Mouse (Mus musculus): ENCODE data around the gene Dalrd3.
A peak's percentile ranks its signal among the peaks of the same experiment; 100 is the strongest.

The Dalrd3 gene

GRCm38 (mm10) chr9:108569381-108570206, at the start of gene Dalrd3:
Gene Dalrd3 (plus strand): TSS chr9:108569886.
- peak; percentile 95 for DNase-seq

DNA sequence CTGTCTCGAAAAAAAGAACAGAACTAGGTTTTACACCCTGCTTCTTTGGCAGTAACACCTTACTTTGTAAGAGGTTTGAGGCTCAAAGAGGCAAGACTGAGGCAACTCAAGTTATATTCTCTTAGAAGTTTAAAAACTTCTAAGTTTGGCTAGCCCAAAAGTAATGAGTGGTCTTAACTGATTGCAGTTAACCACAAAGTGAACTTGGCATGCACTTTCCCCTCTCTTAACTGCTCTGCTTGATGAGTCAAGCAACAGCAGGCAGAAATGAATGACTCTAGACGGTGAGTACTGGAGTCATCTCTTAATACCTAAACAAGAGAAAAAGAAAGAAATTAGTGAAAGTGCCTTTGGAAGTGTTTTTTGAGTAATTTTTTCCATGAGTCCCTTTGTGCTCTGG, 48.1 kb upstream of the Dalrd3 start:
- no peak for DNase-seq

DNA sequence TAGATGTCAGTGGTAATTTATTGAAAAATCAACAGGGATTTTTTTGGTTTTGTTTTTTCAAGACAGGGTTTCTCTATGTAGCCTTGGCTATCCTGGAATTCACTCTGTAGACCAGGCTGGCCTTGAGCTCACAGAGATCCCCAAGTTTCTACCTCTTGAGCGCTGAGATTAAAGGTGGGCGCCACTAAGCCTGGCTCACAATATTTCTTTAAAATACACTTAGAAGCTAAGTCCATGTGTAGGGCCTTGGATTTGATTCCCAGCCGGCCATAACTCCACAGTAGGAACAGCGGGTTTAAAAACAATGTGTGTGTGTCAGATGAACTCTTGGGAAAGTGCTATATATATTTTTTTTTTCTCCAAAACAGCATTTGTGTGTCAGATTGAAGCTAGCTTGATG, 46.3 kb upstream of the Dalrd3 start:
- DNase-seq, result no peak

DNA sequence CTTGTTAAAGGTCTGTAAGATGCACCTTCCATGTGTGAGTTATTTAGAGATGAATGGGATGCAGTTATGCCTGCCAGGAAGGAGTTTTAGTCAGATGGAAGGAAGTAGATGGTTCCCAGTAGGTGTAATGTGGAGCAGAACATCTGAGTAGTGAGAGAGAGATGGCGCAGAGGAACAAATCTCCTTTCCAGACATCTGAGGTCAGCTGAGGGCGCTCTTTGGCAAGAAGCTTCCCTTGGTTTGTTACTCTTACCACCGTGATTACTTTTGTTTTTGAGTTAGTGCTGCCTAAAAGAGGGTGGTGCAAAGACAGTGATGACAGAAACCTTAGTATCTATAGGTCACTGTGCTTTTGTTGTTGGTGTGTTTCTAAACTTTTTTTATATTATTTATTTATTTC, 44.3 kb upstream of the Dalrd3 start:
- no peak for DNase-seq

GRCm38 (mm10) chr9:108530954-108531353, 38.7 kb upstream of the Dalrd3 start:
- DNase-seq, result no peak

DNA sequence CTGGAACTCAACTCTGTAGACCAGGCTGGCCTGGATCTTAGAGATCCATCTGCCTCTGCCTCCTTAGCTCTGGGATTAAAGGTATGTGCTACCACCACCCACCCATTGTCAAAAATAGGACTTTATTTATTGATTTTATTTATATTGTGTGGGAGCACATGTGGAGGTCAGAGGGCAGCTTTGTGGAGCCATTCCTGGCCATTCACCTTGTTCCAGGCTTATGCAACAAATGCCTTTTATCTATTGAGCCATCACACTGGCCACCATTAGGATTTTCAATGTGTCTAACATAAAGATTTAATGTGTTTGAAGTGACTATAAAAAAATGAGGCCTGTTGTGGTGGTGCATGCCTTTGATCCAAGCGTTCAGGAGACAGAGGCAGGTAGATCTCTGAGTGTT, 38.2 kb upstream of the Dalrd3 start:
- no peak for DNase-seq

DNA sequence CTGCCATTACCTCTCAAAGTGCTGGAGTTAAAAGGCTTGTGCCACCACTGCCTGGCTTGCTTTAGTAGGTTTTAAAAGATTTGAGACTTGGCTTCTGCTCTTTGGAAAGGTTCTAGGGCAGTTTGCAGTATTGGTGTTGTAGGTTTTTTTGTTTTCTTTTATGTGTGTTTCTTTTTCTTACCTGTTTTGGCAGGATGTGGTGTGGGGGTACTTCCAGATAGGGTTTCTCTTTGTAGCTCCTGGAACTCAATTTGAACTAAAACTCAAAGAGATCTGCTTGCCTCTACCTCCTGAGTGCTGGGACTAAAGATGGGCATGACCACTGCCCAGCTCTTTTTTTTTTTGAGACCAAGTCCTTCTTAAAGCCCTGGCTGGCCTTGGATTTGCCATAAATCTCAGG, 28.8 kb upstream of the Dalrd3 start:
- no peak for DNase-seq

- DNase-seq, result no peak
Measured at GRCm38 (mm10) chr9:108545986-108546385, 23.7 kb upstream of the Dalrd3 start.

DNA sequence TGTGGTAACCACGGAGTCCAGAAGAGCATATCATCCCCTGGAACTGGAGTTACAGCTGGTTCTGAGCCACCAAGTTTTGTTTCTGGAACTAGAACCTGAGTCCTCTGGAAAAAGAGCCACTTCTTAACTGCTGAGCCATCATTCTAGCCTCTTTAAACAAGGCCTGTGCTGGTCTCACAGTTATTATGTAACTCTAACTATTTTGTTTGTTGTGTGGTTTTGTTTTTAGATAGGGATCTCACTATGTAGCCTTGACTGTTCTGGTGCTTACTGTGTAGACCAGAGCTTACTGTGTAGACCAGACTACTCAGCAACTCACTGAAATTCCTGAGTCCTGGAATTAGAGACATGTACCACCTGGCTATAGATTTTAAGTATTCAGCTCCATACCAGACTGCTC, 22.8 kb upstream of the Dalrd3 start:
- no peak for DNase-seq

DNA sequence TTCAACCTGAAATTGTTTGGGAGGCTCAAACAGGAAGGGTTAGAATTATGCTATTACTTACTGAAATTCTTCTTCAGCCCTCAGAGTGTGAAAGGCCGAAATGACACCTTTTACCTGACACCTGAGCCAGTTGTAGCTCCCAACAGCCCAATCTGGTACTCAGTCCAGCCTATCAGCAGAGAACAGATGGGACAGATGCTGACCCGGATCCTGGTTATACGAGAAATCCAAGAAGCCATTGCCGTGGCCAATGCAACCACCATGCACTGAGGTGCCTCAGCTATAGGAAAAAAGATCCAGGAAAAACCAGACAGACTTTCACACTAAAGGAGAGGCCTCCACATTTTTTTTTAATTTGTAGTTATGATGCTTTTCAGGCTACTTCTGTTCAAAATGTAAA, 10.5 kb upstream of the Dalrd3 start:
- no peak for DNase-seq

DNA sequence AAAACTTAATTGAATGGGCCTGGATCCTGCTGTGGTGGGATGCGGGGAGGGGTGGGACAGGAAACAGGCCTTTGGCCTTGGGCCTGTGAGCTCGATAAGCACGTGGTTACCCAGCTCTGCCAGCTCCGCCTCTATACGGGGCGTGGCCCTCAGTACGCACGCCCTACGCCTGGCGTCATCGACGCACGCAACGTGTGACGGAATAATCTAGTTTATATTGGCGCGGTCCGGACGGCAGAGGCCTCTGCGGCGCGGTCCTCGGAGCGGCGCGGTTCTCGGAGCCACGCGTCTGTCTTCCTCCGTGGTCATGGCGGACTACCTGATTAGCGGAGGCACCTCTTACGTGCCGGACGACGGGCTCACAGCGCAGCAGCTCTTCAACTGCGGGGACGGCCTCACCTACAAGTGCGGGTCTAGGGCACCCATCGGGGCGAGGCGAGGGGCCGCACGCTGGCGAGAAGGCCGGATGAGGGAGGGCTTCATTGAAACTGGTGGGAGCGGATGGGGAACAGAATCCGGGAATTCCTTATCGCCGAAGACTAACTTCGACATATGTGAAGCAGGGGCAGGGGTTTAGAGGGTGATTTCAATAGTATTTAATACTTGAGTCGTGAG, 9.4 kb upstream of the Dalrd3 start, which contains the start of gene Impdh2:
Gene Impdh2, plus strand, starts transcription at position 60 of the 615 bp plus-strand sequence.
- peak; percentile 98 for DNase-seq

DNA sequence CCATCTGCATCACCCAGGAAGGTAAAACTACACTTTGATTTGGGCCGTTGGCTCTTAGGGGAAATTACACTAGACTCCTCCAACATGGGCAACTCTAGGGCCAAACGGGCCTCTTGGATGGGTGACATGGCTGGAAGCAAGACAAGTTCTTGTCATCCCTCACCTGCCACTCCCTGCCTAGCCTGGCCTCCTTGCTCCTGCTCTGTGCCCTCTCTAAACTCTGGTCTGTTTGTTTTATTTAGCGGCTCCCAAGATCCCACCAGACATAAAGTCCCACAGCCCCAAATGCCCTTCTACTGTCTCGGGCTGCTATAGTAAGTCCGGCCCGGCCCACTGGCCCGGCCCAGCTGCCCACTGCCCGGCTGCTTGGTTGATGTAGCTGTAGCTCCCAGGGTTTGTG, 6.0 kb upstream of the Dalrd3 start:
- no peak for DNase-seq

GRCm38 (mm10) chr9:108564131-108564530, 5.6 kb upstream of the Dalrd3 start:
- DNase-seq, result no peak

DNA sequence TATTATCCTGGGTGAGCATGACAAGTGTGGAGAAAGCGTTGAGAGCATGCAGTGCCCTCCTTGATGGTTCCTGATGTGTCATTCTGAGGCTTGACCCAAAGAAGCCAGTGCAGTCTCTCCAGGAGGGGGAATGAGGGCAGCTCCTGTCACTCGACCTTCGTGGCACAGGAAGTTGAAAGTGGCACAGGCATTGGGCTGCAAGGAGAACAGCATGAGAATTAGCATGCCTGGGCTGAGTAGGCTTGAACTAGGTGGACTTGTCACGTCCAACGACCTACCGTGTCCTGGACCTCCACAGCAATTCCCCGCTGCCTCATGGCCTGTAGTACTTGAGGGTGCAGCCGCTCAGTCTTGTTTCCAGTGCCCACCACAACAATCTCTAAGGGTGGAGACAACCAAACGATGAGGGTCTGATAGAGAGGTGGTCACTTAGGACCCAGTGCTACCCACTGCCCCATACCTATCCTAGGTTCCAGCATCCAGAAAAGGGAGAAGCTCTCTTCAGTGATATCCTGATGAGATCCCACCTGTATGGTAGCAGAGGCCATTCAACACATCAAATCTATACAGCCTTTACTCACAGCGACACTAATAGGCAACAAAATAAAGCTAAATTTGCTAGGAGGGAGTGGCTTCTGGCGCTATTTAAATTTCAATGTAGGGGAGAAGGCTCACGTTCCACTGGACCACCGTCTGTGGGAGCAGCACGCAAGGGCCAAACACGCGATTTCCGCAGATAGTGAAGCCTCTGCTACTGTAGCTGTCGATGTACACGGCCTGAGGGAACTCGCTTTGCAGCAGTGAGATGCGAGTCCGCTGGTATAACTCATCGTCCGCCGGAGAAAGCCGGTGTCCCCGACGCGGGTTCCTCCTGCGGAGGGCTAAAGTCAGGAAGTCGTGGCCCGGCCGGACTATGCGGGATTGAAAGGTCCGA, 3.5 kb upstream of the Dalrd3 start:
- DNase-seq, result no peak

GRCm38 (mm10) chr9:108566815-108567776, 2.6 kb upstream of the Dalrd3 start, which contains the start of gene Ndufaf3:
Gene Ndufaf3 (minus strand): TSS chr9:108567434.
- peak; percentile 98 for DNase-seq

DNA sequence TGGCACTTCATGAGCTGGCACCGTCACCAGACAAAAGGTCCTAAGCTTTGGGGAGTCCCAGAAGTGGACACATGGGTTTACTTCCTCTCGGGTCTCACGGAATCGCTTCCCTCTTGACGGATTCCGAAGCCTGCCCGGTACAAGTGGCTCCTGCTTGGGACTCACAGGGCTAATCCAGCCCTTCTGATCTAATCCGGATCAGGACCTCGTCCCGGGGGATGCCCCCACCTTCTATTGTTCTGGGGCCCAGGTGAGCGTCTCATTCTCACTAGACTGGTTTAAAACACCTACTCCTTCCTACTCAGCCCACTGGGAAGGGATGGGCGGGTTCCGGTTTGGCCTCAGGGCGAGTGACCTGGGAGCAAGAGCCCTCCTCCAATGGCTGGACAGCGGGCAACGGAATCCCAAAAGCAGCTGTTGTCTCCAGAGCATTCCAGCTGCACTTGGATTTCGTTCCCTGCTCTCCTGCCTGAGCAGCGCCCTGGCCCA, 1.7 kb upstream of the Dalrd3 start:
- peak; percentile 53 for DNase-seq

DNA sequence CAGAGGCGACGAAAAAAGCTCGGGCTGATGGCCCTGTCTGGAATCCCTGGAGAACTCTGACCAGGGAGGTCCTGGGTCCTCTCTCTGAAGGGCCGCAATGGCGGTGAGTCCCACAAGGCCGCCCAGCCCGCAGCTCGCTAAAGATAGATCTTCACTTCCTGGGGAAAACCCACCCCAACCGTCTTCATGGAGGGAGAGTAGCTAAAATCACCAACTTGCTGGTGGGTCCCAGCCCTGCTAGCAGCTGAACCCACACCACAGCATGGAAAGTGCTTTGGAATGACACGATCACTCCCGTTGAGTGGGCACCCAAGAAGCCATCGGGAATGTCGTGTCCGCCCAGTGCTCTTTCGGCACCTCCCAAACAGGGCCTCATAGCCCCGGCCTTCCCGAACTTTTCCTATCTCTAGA, 1.2 kb upstream of the Dalrd3 start:
- DNase-seq, result no peak

- DNase-seq, result peak; percentile 91
Measured at GRCm38 (mm10) chr9:108570207-108570896, 666 bp downstream of the Dalrd3 start.

DNA sequence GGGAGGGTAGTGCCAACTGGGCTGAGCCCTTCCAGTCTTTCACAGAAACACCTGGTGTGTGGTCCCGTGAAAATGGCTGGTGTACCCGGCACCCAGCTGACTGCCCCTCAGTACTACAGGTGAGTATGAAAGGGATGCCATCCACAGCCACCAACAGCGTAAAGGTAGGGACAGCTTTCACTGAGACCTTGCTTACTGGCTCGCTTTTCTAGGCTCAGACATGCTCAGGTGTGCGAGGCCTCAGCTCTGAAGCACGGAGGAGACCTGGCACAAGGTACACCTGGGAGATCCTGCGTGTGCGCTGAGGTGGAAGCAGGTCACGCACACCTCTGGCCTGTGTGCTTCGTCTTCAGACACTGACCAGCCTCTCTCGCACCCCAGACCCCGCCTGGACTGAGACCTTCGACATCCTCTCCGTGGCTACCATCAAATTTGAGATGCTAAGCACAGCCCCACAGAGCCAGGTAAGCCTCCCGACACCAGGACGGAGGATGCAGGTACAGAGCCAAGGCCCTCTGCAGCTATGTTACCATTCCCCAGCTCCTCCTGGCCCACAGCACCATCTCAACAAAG, 1.8 kb downstream of the Dalrd3 start:
- DNase-seq, result no peak

DNA sequence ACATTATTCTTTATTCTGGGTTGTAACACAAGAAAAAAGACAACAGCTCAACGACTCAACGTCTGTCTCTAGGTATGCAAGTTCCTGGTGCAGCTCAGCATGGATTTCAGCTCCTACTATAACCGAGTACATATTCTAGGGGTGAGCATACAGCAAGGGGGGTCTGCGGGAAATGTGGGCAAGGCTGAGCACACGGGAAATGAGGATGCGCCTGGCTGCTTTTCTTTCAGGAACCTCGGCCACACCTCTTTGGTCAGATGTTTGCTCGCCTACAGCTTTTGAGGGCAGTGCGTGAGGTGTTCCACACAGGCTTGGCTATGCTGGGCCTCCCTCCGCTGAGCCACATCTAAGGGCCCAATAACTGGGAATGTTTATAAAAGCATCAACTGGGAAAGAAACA, 2.6 kb downstream of the Dalrd3 start:
- no peak for DNase-seq
